Mouse (Mus musculus) cerebellum, postnatal 36 days (tissue): ENCODE data around the gene Gm15097.
"Not testable (repeated sequence)": the region's sequence is repeated elsewhere in the genome, so short reads cannot be mapped to it uniquely, and the experiment has no call there.

Experiments used
- DNase-seq, 2 experiments: peaks; one replicate each; pipeline ENCODE4 v3.0.0; 2021 to 2022; ENCODE audit warnings: mixed read lengths in 2 of 2

Gm15097 gene

GRCm38 (mm10) chrX:149784173-149784572 lies at the start of gene Gm15097:
Gene Gm15097, plus strand, starts transcription at chrX:149784473.
- DNase-seq, result not testable (repeated sequence)

GRCm38 (mm10) chrX:149762853-149763252 lies 21.4 kb upstream of the Gm15097 start:
- DNase-seq, result peak; percentile 1 to 41

- not testable (repeated sequence) for DNase-seq
Measured at GRCm38 (mm10) chrX:149811178-149811577, 26.9 kb downstream of the Gm15097 start.
